In the genomic region with DNA sequence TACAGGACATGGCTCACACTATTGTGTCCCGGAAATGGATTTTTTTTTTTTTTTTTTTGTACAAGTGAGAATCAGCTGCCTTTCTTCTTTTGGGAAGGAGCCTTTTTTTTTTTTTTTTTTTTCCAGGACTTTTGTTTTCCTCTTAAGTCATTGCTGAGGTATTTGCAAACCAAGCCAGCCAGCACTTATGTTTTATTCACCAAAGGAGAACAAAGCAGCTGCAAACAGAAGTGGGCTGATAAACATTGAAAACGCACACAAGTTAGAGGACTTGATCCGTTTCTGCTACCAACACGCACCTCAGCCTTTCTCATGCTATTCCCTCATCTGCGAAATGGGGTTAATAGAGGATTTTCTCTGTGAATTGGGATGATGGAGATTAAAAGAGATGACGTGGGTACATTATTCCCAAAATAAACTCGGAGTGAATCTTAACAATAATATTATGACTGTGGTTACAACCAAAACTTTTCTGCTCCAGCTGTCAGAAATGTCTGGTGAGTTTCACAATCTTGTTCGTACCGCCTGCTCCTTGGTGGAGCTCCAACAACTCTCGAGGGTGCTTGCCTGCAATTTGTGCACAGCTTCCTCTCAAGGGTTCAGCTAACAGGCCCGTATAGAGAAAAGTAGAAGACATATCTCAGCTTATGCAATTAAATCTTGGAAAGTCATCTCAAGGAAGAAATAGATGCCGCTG, we compare ENCODE assay signal across 7 mouse cellular contexts. TPM values are rescaled to one million over a fixed set of nuclear protein-coding genes. Genes with fewer than 3 reads are reported as not detected.
DNase-seq lines count a peak whose midpoint lies in the region; ATAC-seq and TF ChIP-seq lines count a peak whose summit lies in the region.

No protein-coding gene starts in this region.

- WGBS in forebrain, embryonic 14.5 days, result 8% methylated on average over 12 of the region's 12 CpGs
- WGBS in hindbrain, embryonic 10.5 days, result 17% methylated on average over 12 of the region's 12 CpGs
- 15% methylated on average over 12 of the region's 12 CpGs for WGBS in limb, embryonic 13.5 days
- 11% methylated on average over 12 of the region's 12 CpGs for WGBS in midbrain, embryonic 14.5 days

- peaks cover 41% of the 10 kb centered on the region for H3K27me3 ChIP-seq in E14TG2a.4 (ENCODE audit: insufficient read depth, low read length)
- no peaks in the 10 kb centered on the region for H3K27me3 ChIP-seq in forebrain, embryonic 14.5 days (replicated peaks; ENCODE audit: control insufficient read depth, insufficient read depth, low read length)
- no peaks in the 10 kb centered on the region for H3K27me3 ChIP-seq in hindbrain, embryonic 10.5 days (ENCODE audit: insufficient read depth, poor library complexity, severe bottlenecking)
- H3K27me3 ChIP-seq in limb, embryonic 13.5 days, result no peaks in the 10 kb centered on the region
- H3K27me3 ChIP-seq in midbrain, embryonic 14.5 days (ENCODE audit: control insufficient read depth, insufficient read depth, low read length), result no peaks in the 10 kb centered on the region

- no peaks in the 10 kb centered on the region for H3K9me3 ChIP-seq in E14TG2a.4 (ENCODE audit: low read length)
- no peaks in the 10 kb centered on the region for H3K9me3 ChIP-seq in forebrain, embryonic 14.5 days (replicated peaks; ENCODE audit: control insufficient read depth, low read length)
- H3K9me3 ChIP-seq in hindbrain, embryonic 10.5 days, result 0 out of 2 replicates have a peak, but pooled peaks cover 3% of the 10 kb centered on the region
- H3K9me3 ChIP-seq in limb, embryonic 13.5 days, result 0 out of 2 replicates have a peak, but pooled peaks cover 3% of the 10 kb centered on the region
- H3K9me3 ChIP-seq in midbrain, embryonic 14.5 days (ENCODE audit: control insufficient read depth, low read length), result no peaks in the 10 kb centered on the region

- ATAC-seq in forebrain, embryonic 14.5 days, result no peak
- no peak for ATAC-seq in limb, embryonic 13.5 days (ENCODE audit: low FRiP score, low read depth)
- ATAC-seq in midbrain, embryonic 14.5 days (ENCODE audit: low FRiP score, low TSS enrichment), result no peak

- DNase-seq in T-cell, adult 2 months (ENCODE audit: low spot score), result peak; percentile 5
- peak; percentile 59 for DNase-seq in forebrain, embryonic 14.5 days (ENCODE audit: low spot score)
- no peak for DNase-seq in hindbrain, embryonic 10.5 days (ENCODE audit: low spot score)
- peak; percentile 36 for DNase-seq in midbrain, embryonic 14.5 days
- no peak for DNase-seq in cerebellum, postnatal 25 days

- H3K4me3 ChIP-seq in E14TG2a.4 (replicated peaks; ENCODE audit: low read length), result peak overlapping the region; percentile 96
- H3K4me3 ChIP-seq in forebrain, embryonic 14.5 days (ENCODE audit: low read depth, low read length), result peak overlapping the region; percentile 96
- peak overlapping the region; percentile 95 for H3K4me3 ChIP-seq in hindbrain, embryonic 10.5 days
- peak overlapping the region; percentile 95 for H3K4me3 ChIP-seq in limb, embryonic 13.5 days
- H3K4me3 ChIP-seq in midbrain, embryonic 14.5 days (replicated peaks; ENCODE audit: low read depth, low read length), result peak overlapping the region; percentile 93

- no peak for TF ChIP-seq CTCF in E14TG2a.4 (conservative IDR thresholded peaks at IDR 0.05; ENCODE audit: low read length)

- H3K4me1 ChIP-seq in E14TG2a.4 (replicated peaks; ENCODE audit: low read depth, low read length), result peaks cover 18% of the 10 kb centered on the region
- H3K4me1 ChIP-seq in forebrain, embryonic 14.5 days (ENCODE audit: control insufficient read depth, insufficient read depth, low read length), result peaks cover 28% of the 10 kb centered on the region
- H3K4me1 ChIP-seq in hindbrain, embryonic 10.5 days (replicated peaks), result peaks cover 37% of the 10 kb centered on the region
- H3K4me1 ChIP-seq in limb, embryonic 13.5 days, result peaks cover 45% of the 10 kb centered on the region
- H3K4me1 ChIP-seq in midbrain, embryonic 14.5 days (ENCODE audit: control insufficient read depth, insufficient read depth, low read length), result peaks cover 19% of the 10 kb centered on the region

- H3K36me3 ChIP-seq in E14TG2a.4 (ENCODE audit: insufficient read depth, low read length), result no peaks in the 10 kb centered on the region
- no peaks in the 10 kb centered on the region for H3K36me3 ChIP-seq in forebrain, embryonic 14.5 days (ENCODE audit: control insufficient read depth, insufficient read depth, low read length)
- no peaks in the 10 kb centered on the region for H3K36me3 ChIP-seq in hindbrain, embryonic 10.5 days
- peaks cover 2% of the 10 kb centered on the region; the same call in 1 of the 2 replicates for H3K36me3 ChIP-seq in limb, embryonic 13.5 days
- H3K36me3 ChIP-seq in midbrain, embryonic 14.5 days (ENCODE audit: control insufficient read depth, insufficient read depth, low read length), result no peaks in the 10 kb centered on the region

- H3K4me2 ChIP-seq in forebrain, embryonic 14.5 days (ENCODE audit: low read length), result peak overlapping the region; percentile 98
- H3K4me2 ChIP-seq in limb, embryonic 13.5 days (replicated peaks), result peak overlapping the region; percentile 97
- H3K4me2 ChIP-seq in midbrain, embryonic 14.5 days (ENCODE audit: low read length), result peak overlapping the region; percentile 97

- peak overlapping the region; percentile 93 for H3K9ac ChIP-seq in forebrain, embryonic 14.5 days (ENCODE audit: low read length)
- H3K9ac ChIP-seq in limb, embryonic 13.5 days, result peak overlapping the region; percentile 96
- H3K9ac ChIP-seq in midbrain, embryonic 14.5 days (replicated peaks; ENCODE audit: low read length), result peak overlapping the region; percentile 86

- H3K27ac ChIP-seq in forebrain, embryonic 14.5 days (ENCODE audit: low read depth, low read length), result peak overlapping the region; percentile 97; the same call in 1 of the 2 replicates
- H3K27ac ChIP-seq in hindbrain, embryonic 10.5 days, result peak overlapping the region; percentile 98
- H3K27ac ChIP-seq in limb, embryonic 13.5 days, result peak overlapping the region; percentile 96
- H3K27ac ChIP-seq in midbrain, embryonic 14.5 days (replicated peaks; ENCODE audit: low read depth, low read length), result peak overlapping the region; percentile 99

RNA-seq across cellular contexts. Expression of a gene that starts 1.3 kb away (rescaled TPM):
- polyA plus RNA-seq in forebrain, embryonic 14.5 days (2014; fragmentation: Nextera tagmentation; extraction: Ambion mirVana), result 6.9 TPM in 2 replicates
- polyA plus RNA-seq in hindbrain, embryonic 10.5 days (2016; fragmentation: Nextera tagmentation; extraction: Ambion mirVana), result 3.5 and 4.5 TPM in 2 replicates
- polyA plus RNA-seq in limb, embryonic 13.5 days (2015; fragmentation: Nextera tagmentation; extraction: Ambion mirVana), result 7.1 TPM in 2 replicates
- 10.4 and 11.6 TPM in 2 replicates for polyA plus RNA-seq in midbrain, embryonic 14.5 days (2014; fragmentation: Nextera tagmentation; extraction: Ambion mirVana)

Comparison
In these comparisons a context has a peak if more than half of its experiments do, and no peak if none do; other contexts are left out.
1. DNase-seq: peak in T-cell, adult 2 months (single experiment), forebrain, embryonic 14.5 days (single experiment) and midbrain, embryonic 14.5 days (single experiment); none in hindbrain, embryonic 10.5 days (single experiment) and cerebellum, postnatal 25 days (0 of 2).
2. Peak in every context shown above with its lines, with median percentiles within 50 percentile points of each other: H3K4me3 ChIP-seq, H3K27ac ChIP-seq, H3K4me2 ChIP-seq and H3K9ac ChIP-seq.